Mouse (Mus musculus): ENCODE measurements around the gene Zp2. TPM values are rescaled to one million over a fixed set of nuclear protein-coding genes. Genes with fewer than 3 reads are reported as not detected.

Zp2 gene
- not detected in 2 replicates for polyA plus RNA-seq (2015; fragmentation: Nextera tagmentation; extraction: Ambion mirVana)

GRCm38 (mm10) chr7:120145191-120145590, at the start of gene Zp2:
Zp2 (minus strand) TSS chr7:120145291.
- Histone ChIP-seq H3K27ac (ENCODE audit: low read length) (no peak within 1 kb of the TSS), H3K4me3 (ENCODE audit: low read length) (no peak within 1 kb of the TSS), H3K9me3 (ENCODE audit: low read length) (no peaks in the 10 kb centered on the region), H3K9ac (replicated peaks; ENCODE audit: low read length) (no peak within 1 kb of the TSS), H3K36me3 (ENCODE audit: insufficient read depth, low read length) (no peaks in the 10 kb centered on the region), H3K4me1 (ENCODE audit: insufficient read depth, low read length) (no peaks in the 10 kb centered on the region), H3K27me3 (ENCODE audit: insufficient read depth, low read length) (no peaks in the 10 kb centered on the region), H3K4me2 (replicated peaks; ENCODE audit: low read depth, low read length) (no peak within 1 kb of the TSS)
- 80% methylated on average over 9 of the region's 9 CpGs for WGBS
- no peak for ATAC-seq (ENCODE audit: low FRiP score, low TSS enrichment)

GRCm38 (mm10) chr7:120192816-120193215, 47.7 kb upstream of the Zp2 start:
- WGBS: 68% methylated on average over 6 of the region's 6 CpGs
- 0 out of 2 replicates have a peak, but pooled peaks cover 8% of the 10 kb centered on the region for H3K4me1 ChIP-seq (ENCODE audit: insufficient read depth, low read length)

GRCm38 (mm10) chr7:120192207-120192606, 47.1 kb upstream of the Zp2 start:
- Histone ChIP-seq H3K4me1 (ENCODE audit: insufficient read depth, low read length) (0 out of 2 replicates have a peak, but pooled peaks cover 8% of the 10 kb centered on the region), H3K27ac (ENCODE audit: low read length) (no peak overlapping the region), H3K9ac (replicated peaks; ENCODE audit: low read length) (no peak overlapping the region), H3K36me3 (ENCODE audit: insufficient read depth, low read length) (no peaks in the 10 kb centered on the region), H3K27me3 (ENCODE audit: insufficient read depth, low read length) (no peaks in the 10 kb centered on the region), H3K4me3 (ENCODE audit: low read length) (no peak overlapping the region), H3K9me3 (ENCODE audit: low read length) (no peaks in the 10 kb centered on the region), H3K4me2 (replicated peaks; ENCODE audit: low read depth, low read length) (no peak overlapping the region)
- ATAC-seq (ENCODE audit: low FRiP score, low TSS enrichment): no peak
- WGBS: 40% methylated on average over 3 of the region's 3 CpGs

More at GRCm38 (mm10) chr7:120192816-120193215, 47.7 kb upstream of the Zp2 start:
- H3K9me3 ChIP-seq (ENCODE audit: low read length): no peaks in the 10 kb centered on the region
- H3K9ac ChIP-seq (replicated peaks; ENCODE audit: low read length): no peak overlapping the region
- no peaks in the 10 kb centered on the region for H3K36me3 ChIP-seq (ENCODE audit: insufficient read depth, low read length)
- no peak overlapping the region for H3K4me3 ChIP-seq (ENCODE audit: low read length)
- H3K27ac ChIP-seq (ENCODE audit: low read length): no peak overlapping the region
- ATAC-seq (ENCODE audit: low FRiP score, low TSS enrichment): no peak
- H3K4me2 ChIP-seq (replicated peaks; ENCODE audit: low read depth, low read length): no peak overlapping the region
- no peaks in the 10 kb centered on the region for H3K27me3 ChIP-seq (ENCODE audit: insufficient read depth, low read length)

DNA sequence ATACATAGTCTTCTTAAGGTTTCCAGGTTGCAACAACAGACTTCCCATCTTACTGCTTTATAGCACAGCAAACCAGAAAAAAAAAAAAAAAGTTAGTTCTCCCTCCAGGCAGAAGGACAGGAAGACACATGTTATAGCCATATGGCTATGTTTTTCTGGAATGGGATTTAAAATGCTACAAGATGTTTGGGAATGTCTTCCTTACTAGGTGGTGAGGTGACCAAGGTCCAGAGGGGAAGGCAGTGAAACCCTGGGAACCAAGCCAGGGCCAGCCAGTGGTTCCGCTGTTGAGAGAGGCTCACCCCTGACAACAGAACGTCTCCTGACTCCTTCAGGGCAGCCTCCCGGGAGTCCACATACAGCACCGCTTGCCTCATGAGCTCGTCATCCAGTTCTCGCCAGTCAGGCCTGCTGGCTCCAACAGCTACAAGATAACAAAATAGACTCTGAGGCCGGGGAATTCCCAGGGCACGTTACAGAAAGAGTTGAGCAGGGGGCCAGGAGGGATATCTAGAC, 45.1 kb upstream of the Zp2 start:
- Histone ChIP-seq H3K9me3 (ENCODE audit: low read length) (no peaks in the 10 kb centered on the region), H3K27me3 (ENCODE audit: insufficient read depth, low read length) (no peaks in the 10 kb centered on the region), H3K27ac (ENCODE audit: low read length) (peak overlapping the region; percentile 52; the same call in 1 of the 2 replicates), H3K4me3 (ENCODE audit: low read length) (no peak overlapping the region), H3K4me2 (replicated peaks; ENCODE audit: low read depth, low read length) (no peak overlapping the region), H3K9ac (replicated peaks; ENCODE audit: low read length) (no peak overlapping the region), H3K36me3 (ENCODE audit: insufficient read depth, low read length) (no peaks in the 10 kb centered on the region), H3K4me1 (ENCODE audit: insufficient read depth, low read length) (0 out of 2 replicates have a peak, but pooled peaks cover 8% of the 10 kb centered on the region)
- WGBS: 44% methylated on average over 8 of the region's 8 CpGs
- ATAC-seq (ENCODE audit: low FRiP score, low TSS enrichment): peak; percentile 62; the same call in 1 of the 2 replicates

- no peaks in the 10 kb centered on the region for H3K9me3 ChIP-seq (ENCODE audit: low read length)
- peak; percentile 87 for ATAC-seq (ENCODE audit: low FRiP score, low TSS enrichment)
- no peaks in the 10 kb centered on the region for H3K36me3 ChIP-seq (ENCODE audit: insufficient read depth, low read length)
- no peak overlapping the region for H3K4me3 ChIP-seq (ENCODE audit: low read length)
- H3K9ac ChIP-seq (replicated peaks; ENCODE audit: low read length): no peak overlapping the region
- no peaks in the 10 kb centered on the region for H3K27me3 ChIP-seq (ENCODE audit: insufficient read depth, low read length)
- H3K4me2 ChIP-seq (replicated peaks; ENCODE audit: low read depth, low read length): no peak overlapping the region
- WGBS: 46% methylated on average over 8 of the region's 8 CpGs
- peak overlapping the region; percentile 52; the same call in 1 of the 2 replicates for H3K27ac ChIP-seq (ENCODE audit: low read length)
- 0 out of 2 replicates have a peak, but pooled peaks cover 8% of the 10 kb centered on the region for H3K4me1 ChIP-seq (ENCODE audit: insufficient read depth, low read length)
Observed at GRCm38 (mm10) chr7:120189369-120190149, 44.5 kb upstream of the Zp2 start.

DNA sequence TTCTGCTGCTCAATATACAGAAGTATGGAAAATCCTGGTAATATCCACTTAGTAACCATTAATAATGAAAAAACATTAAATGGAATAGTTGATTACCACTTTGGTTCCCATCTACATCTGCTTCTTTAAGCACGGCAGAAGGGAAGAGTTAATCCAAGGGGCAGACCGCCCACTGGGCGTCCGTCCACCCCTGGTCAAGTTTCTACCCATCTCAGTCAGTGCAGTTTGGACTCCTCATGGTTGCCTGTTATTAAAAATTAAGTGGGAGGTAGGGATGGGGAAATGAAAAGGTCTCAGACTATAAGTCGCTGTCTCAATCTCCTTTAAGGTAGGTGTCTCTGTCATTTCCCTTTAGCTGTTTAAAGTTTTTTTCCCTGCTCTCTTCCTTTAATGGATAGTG, 43.9 kb upstream of the Zp2 start:
- peak; percentile 20; the same call in 1 of the 2 replicates for ATAC-seq (ENCODE audit: low FRiP score, low TSS enrichment)
- Histone ChIP-seq H3K4me3 (ENCODE audit: low read length) (no peak overlapping the region), H3K9me3 (ENCODE audit: low read length) (no peaks in the 10 kb centered on the region), H3K27me3 (ENCODE audit: insufficient read depth, low read length) (no peaks in the 10 kb centered on the region), H3K9ac (replicated peaks; ENCODE audit: low read length) (no peak overlapping the region), H3K36me3 (ENCODE audit: insufficient read depth, low read length) (no peaks in the 10 kb centered on the region), H3K27ac (ENCODE audit: low read length) (no peak overlapping the region), H3K4me2 (replicated peaks; ENCODE audit: low read depth, low read length) (no peak overlapping the region), H3K4me1 (ENCODE audit: insufficient read depth, low read length) (0 out of 2 replicates have a peak, but pooled peaks cover 8% of the 10 kb centered on the region)
- 83% methylated on average over 5 of the region's 5 CpGs for WGBS

DNA sequence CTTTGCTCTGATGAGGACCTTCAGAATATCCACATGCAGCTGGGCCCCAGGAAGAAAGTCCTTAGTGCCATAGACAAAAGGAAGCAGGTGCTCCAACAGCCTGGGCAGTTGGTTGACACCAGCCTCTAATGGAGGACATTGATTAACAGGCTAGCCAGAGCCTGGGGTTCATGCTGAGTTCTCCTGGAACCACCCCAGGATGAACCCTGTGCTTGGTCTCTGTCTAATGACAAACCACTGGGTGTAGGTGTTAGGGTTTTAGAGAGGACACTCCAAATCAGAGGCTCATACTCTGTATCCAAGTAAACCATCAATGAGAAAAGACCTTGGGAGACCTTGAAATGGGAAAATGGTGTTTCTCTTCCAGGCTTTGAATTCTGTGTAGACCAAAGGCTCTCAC, 37.8 kb upstream of the Zp2 start:
- Histone ChIP-seq H3K4me3 (ENCODE audit: low read length) (no peak overlapping the region), H3K36me3 (ENCODE audit: insufficient read depth, low read length) (no peaks in the 10 kb centered on the region), H3K27me3 (ENCODE audit: insufficient read depth, low read length) (no peaks in the 10 kb centered on the region), H3K4me1 (ENCODE audit: insufficient read depth, low read length) (no peaks in the 10 kb centered on the region), H3K27ac (ENCODE audit: low read length) (no peak overlapping the region), H3K9me3 (ENCODE audit: low read length) (no peaks in the 10 kb centered on the region), H3K9ac (replicated peaks; ENCODE audit: low read length) (no peak overlapping the region), H3K4me2 (replicated peaks; ENCODE audit: low read depth, low read length) (no peak overlapping the region)
- no peak for ATAC-seq (ENCODE audit: low FRiP score, low TSS enrichment)

DNA sequence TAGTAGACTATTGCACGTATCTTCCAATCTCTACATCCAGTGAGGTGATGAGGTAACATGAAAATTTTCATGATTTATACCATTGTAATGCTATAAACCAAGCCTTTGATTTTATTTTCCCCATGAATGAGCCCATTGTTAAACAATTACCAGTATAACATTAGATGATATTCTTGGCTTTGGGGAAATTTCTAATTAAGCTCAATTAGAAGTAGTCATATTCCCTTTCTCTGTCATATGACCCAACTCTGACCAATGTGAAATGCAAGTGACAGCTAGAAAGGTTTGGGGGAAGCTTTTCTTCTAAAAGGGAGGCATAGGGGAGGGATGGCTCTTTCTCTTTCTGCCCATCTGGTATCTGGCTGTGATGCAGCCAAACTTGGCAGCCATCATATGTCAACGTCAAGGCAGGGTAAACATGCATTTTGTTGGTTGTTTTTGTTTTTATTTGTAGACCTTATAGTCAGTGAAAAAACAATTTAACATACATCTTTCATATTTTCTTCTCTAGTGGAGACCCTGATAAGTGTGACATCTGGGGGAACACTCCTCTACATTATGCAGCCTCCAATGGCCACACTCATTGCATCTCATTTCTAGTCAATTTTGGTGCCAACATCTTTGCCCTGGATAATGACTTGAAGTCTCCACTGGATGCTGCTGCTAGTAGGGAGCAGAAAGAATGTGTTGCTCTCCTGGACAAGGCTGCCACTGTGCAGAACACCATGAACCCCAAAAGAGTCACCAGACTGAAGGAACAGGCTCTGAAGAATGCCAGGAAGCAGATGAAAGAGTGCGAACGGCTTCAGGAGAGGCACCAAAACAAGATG, 36.5 kb upstream of the Zp2 start:
- Histone ChIP-seq H3K27ac (ENCODE audit: low read length) (no peak overlapping the region), H3K4me3 (ENCODE audit: low read length) (no peak overlapping the region), H3K9ac (replicated peaks; ENCODE audit: low read length) (no peak overlapping the region), H3K36me3 (ENCODE audit: insufficient read depth, low read length) (no peaks in the 10 kb centered on the region), H3K4me1 (ENCODE audit: insufficient read depth, low read length) (no peaks in the 10 kb centered on the region), H3K4me2 (replicated peaks; ENCODE audit: low read depth, low read length) (no peak overlapping the region), H3K9me3 (ENCODE audit: low read length) (no peaks in the 10 kb centered on the region), H3K27me3 (ENCODE audit: insufficient read depth, low read length) (no peaks in the 10 kb centered on the region)
- ATAC-seq (ENCODE audit: low FRiP score, low TSS enrichment): no peak
- 91% methylated on average over 4 of the region's 4 CpGs for WGBS

DNA sequence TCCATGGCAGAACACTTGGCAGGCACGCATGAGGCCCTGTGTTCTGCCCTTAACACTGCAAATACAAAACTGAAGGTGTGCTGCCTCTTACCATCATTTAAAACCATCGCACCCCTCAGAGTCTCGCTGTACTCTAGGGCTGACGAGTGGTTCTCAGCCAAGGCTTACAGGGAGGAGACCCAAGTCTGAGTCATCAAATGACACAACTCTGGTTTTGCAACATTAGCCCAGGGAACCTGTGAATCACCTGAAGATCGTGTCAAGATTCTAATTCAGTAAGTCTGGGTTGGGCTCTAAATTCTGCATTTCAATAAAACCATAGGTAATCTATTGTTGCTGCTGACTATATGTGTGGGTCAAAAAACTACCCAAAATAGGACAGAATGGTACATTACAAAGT, 35.5 kb upstream of the Zp2 start:
- no peaks in the 10 kb centered on the region for H3K36me3 ChIP-seq (ENCODE audit: insufficient read depth, low read length)
- H3K4me2 ChIP-seq (replicated peaks; ENCODE audit: low read depth, low read length): no peak overlapping the region
- H3K27ac ChIP-seq (ENCODE audit: low read length): no peak overlapping the region
- no peaks in the 10 kb centered on the region for H3K27me3 ChIP-seq (ENCODE audit: insufficient read depth, low read length)
- WGBS: 85% methylated on average over 5 of the region's 5 CpGs
- ATAC-seq (ENCODE audit: low FRiP score, low TSS enrichment): no peak
- no peak overlapping the region for H3K4me3 ChIP-seq (ENCODE audit: low read length)
- no peaks in the 10 kb centered on the region for H3K9me3 ChIP-seq (ENCODE audit: low read length)
- no peaks in the 10 kb centered on the region for H3K4me1 ChIP-seq (ENCODE audit: insufficient read depth, low read length)
- no peak overlapping the region for H3K9ac ChIP-seq (replicated peaks; ENCODE audit: low read length)
